Mouse (Mus musculus): Measurements from ENCODE around the gene Filip1l.

DNA sequence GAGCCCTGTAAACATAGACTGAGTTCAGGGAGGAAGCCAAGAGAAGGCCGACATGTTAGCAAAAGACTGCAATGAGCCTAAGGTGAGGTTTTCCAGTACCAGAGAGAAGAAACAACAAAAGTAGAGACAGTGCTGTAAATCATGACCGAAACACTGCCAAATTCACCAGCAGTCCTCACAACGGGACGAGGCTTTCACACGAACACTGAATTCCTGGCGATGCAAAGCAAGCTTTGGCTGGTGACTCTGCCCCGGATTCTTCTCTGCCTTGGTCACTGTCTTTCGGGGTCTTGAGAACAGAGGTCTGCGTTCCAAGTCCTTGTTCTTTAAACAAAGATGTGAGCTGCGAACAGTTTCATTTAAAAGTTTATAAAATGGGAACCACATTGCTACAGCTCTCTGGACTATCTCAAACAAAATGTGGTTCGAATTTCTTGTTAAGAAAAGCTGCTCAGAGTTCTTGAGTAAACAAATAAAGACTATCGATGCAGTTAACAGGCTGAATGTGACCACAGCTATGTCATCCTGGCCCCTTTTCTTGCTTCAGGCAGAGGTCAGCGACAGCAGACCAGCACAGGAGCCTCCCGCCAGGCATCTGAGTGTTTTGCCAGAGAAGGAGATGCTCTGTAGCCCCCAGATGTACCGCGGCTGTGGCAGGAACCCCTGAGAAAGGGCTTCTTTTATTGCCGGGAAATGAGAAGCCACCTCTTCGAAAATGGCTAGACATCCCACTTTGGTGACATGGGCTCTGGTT lies 14.2 kb downstream of the Filip1l start:
- no peak for TF ChIP-seq CTCF (IDR thresholded peaks at IDR 0.05; ENCODE audit: insufficient read depth, low read length)
- no peak for TF ChIP-seq POLR2A (IDR thresholded peaks at IDR 0.05; ENCODE audit: borderline replicate concordance, extremely low read depth, low read depth, low read length)

Data from lung, adult 2 months (tissue).